Mouse (Mus musculus) leukemia stem cell, adult 10-12 weeks (primary cell): ENCODE measurements around the gene Gls2. TPM values are rescaled to one million over a fixed set of nuclear protein-coding genes. Genes with fewer than 3 reads are reported as not detected.

Source experiments
- polyA plus RNA-seq: library from polyadenylated mRNA; stranded (reverse); fragments of >175 nt; gene quantifications from 2 replicates; pipeline ENCODE4 v1.2.3, GENCODE M21; 2012; ENCODE audit warnings: low replicate concordance

Gene Gls2
- 1.7 and 2.8 TPM in 2 replicates for polyA plus RNA-seq

GRCm38 (mm10) chr10:128194024-128194550, at the start of gene Gls2:
Gene Gls2 (plus strand): TSS chr10:128194457.

GRCm38 (mm10) chr10:128179989-128180388, 14.3 kb upstream of the Gls2 start, which contains the start of gene Rbms2:
Gene Rbms2 (minus strand): TSS chr10:128180297.

GRCm38 (mm10) chr10:128211390-128212108, 17.3 kb downstream of the Gls2 start, which contains the start of gene Spryd4:
Gene Spryd4 (minus strand): TSS chr10:128211807.

GRCm38 (mm10) chr10:128225538-128225937, 31.3 kb downstream of the Gls2 start, which contains the start of gene Mip:
Gene Mip (plus strand): TSS chr10:128225838.

GRCm38 (mm10) chr10:128231697-128232419, 37.6 kb downstream of the Gls2 start, which contains the start of gene Timeless:
Gene Timeless (plus strand): TSS chr10:128232065.

GRCm38 (mm10) chr10:128253677-128254255, 59.5 kb downstream of the Gls2 start, which contains the start of gene Apon:
Gene Apon (plus strand): TSS chr10:128254096.

Other genes starting within 250 kb of the Gls2 start
- gene Hsd17b6, start 186.8 kb upstream of the Gls2 start, polyA plus RNA-seq: not detected in 2 replicates
- gene Prim1, start 179.3 kb upstream of the Gls2 start, polyA plus RNA-seq: 0.82 and 4.9 TPM in 2 replicates
- gene Naca, start 158.9 kb upstream of the Gls2 start, polyA plus RNA-seq: 16.7 and 52.0 TPM in 2 replicates
- 98.6 and 122 TPM in 2 replicates for gene Ptges3, start 135.5 kb upstream of the Gls2 start, polyA plus RNA-seq
- gene Atp5b, start 111.2 kb upstream of the Gls2 start, polyA plus RNA-seq: 1,361 and 1,521 TPM in 2 replicates
- gene Baz2a, start 102.9 kb upstream of the Gls2 start, polyA plus RNA-seq: 9.2 and 28.5 TPM in 2 replicates
- gene Rbms2, start 14.2 kb upstream of the Gls2 start, polyA plus RNA-seq: 6.1 and 6.7 TPM in 2 replicates
- gene Spryd4, start 17.4 kb downstream of the Gls2 start, polyA plus RNA-seq: 0.39 and 3.8 TPM in 2 replicates
- 0.32 and 0.44 TPM in 2 replicates for gene Mip, start 31.4 kb downstream of the Gls2 start, polyA plus RNA-seq
- gene Timeless, start 37.6 kb downstream of the Gls2 start, polyA plus RNA-seq: 19.8 and 23.0 TPM in 2 replicates
- 0.13 TPM in 1 of 2 replicates, not detected in the other for gene Apon, start 59.6 kb downstream of the Gls2 start, polyA plus RNA-seq
- not detected in 2 replicates for gene Apof, start 74.2 kb downstream of the Gls2 start, polyA plus RNA-seq
- gene Stat2, start 76.1 kb downstream of the Gls2 start, polyA plus RNA-seq: 26.1 and 38.2 TPM in 2 replicates
- 0.12 and 0.13 TPM in 2 replicates for gene Il23a, start 104.3 kb downstream of the Gls2 start, polyA plus RNA-seq
- gene Pan2, start 108.9 kb downstream of the Gls2 start, polyA plus RNA-seq: 2.8 and 6.3 TPM in 2 replicates
- gene Cnpy2, start 128.0 kb downstream of the Gls2 start, polyA plus RNA-seq: 27.5 and 52.4 TPM in 2 replicates
- gene Cs, start 143.3 kb downstream of the Gls2 start, polyA plus RNA-seq: 8.6 and 52.3 TPM in 2 replicates
- 3.6 and 11.6 TPM in 2 replicates for gene Coq10a, start 174.5 kb downstream of the Gls2 start, polyA plus RNA-seq
- gene Ankrd52, start 182.7 kb downstream of the Gls2 start, polyA plus RNA-seq: 61.1 and 121 TPM in 2 replicates
- not detected in 2 replicates for gene Slc39a5, start 206.8 kb downstream of the Gls2 start, polyA plus RNA-seq
- 265 and 291 TPM in 2 replicates for gene Nabp2, start 217.0 kb downstream of the Gls2 start, polyA plus RNA-seq
- gene Rnf41, start 217.2 kb downstream of the Gls2 start, polyA plus RNA-seq: 7.7 and 9.3 TPM in 2 replicates